Mouse (Mus musculus) embryo, embryonic 10.5 days (tissue): Measurements from ENCODE around the gene Cpeb3.
A peak's percentile ranks its signal among the peaks of the same experiment; 100 is the strongest.

ENCODE experiments used
- DNase-seq: peaks from one replicate; pipeline ENCODE4 v3.0.0-alpha.2; 2015; ENCODE audit warnings: low spot score

The Cpeb3 gene

DNA sequence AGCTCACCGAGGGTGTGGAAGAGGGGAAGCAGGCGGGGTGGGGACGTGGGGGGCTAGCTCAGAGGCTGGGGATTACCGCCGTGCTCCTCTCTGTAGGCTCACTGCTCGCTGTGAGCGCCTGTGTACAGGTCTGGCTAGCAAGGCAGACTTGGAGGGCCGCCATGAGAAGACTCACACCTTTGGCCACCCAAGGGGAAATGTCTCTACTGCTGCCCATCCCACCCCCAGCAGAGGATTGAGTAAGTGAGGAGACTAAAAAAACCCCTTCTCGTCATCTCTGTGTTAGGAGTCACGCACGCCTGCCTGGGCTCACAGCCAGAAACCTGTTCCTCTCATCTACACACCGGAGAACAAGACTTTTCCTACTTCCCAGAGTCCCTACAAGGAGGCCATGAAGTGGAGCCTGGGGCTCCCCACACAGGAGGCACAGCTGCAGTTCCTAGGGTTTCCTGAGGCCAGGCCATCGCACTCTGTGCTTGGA lies 182.5 kb downstream of the Cpeb3 start:
- DNase-seq, result no peak

DNA sequence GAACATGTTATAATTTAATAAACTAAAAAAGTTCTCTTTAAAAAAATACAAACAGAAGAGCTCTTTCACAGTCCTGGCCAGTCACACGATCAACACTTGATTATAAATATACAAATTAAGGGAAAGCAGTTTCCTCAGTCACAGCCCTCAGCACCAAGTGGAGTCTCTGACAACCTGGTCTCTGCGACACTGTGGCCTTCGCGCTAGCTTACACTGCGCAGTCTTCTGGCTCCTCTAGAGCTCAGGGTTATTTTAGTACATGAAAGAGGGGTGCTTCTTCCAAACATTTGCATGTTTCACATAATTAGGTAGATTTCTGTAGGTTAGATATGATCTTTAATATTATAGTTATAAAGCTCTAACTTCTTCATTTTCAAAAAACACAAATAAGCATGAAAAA lies 186.3 kb downstream of the Cpeb3 start:
- DNase-seq, result no peak

DNA sequence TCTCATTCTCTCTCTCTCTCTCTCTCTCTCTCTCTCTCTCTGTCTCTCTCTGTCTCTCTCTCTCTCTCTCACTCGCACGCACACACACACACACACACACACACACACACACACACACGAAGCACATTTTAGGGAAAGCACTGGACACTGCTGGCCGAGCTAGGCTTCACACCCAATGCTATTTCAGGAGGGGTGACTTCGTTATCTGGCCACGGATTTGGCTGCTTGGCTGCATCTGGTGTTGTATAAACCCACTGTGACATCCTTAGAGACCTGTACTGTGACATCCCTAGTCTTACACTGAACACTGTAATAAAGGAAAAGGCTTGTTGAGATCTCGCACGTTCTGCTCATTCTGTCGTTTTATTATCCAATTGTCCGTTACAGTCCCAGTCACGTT lies 187.4 kb downstream of the Cpeb3 start:
- DNase-seq, result no peak

DNA sequence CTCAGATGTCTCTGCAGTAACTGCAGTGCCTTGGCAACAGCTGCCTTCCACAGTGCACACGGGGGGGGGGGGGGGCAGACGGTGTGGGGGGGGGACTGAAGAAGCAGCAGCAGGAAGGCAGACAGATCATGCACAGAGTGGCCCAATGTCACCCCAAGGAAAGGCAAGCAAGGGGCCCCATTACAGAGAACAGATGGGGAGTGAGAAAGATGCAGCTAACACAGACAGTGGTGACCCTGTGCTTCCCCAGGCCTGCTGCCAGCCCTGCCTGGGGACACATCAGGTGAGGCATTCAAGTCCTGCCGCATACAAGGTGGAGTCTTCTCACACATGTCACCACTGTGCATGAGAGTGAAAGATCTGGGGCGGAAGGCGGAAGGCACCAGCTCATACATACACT lies 187.9 kb downstream of the Cpeb3 start:
- no peak for DNase-seq

DNA sequence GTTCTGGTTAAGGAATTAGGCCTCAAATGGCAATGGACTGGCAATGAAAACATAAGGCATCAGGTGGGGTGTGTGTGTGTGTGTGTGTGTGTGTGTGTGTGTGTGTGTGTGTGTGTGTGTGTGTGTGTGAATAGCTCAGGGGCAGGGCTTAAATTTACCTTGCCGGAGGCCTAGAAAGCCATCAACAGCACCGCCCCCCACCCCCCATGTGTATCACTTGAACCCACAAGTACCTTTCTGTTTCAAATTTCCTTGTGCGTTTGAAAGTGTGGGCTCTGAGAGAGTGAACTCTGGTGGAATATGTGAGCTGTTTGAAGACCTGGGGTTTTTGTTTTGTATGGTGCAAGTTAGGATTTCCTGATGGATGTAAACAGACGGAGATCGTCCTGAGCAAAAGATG lies 189.5 kb downstream of the Cpeb3 start:
- DNase-seq, result peak; percentile 37

DNA sequence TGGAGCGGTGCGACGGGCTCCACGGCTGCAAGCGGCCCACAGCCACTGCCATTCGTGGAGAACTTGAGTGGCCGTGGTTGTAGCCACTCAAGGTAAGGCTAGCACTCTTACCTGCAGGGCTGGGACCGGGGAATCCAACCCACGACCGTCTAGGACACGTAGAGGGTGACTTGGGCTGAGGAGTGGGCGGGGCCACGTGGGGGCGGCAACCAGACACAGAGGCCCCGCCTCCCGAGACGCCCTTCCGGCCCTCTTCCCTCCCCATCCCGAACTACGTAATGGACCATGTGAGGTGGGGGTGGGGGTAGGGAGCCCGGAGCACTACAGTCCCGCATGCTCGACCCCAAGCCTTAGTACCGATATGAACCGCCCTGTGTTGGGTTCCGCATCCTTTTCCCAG lies 190.0 kb downstream of the Cpeb3 start:
- DNase-seq, result peak; percentile 91

DNA sequence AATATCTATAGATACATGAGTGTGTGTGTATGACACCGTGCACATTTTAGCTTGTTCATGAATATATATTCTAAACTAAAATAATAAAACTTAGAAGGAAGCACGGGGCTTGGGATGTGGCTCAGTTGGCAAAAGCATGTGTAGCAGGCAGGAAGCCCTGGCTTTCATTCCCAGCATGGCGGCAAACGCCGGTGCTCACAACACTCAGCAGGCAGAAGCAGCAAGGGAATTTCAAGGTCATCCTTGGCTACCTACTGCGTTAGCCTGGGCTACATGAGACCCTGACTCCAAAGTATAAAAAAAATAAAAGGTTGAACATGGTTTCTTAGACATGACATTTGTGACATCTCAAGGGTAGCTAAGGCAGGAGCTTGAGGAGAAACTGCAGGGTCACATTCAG lies 191.5 kb downstream of the Cpeb3 start:
- no peak for DNase-seq

DNA sequence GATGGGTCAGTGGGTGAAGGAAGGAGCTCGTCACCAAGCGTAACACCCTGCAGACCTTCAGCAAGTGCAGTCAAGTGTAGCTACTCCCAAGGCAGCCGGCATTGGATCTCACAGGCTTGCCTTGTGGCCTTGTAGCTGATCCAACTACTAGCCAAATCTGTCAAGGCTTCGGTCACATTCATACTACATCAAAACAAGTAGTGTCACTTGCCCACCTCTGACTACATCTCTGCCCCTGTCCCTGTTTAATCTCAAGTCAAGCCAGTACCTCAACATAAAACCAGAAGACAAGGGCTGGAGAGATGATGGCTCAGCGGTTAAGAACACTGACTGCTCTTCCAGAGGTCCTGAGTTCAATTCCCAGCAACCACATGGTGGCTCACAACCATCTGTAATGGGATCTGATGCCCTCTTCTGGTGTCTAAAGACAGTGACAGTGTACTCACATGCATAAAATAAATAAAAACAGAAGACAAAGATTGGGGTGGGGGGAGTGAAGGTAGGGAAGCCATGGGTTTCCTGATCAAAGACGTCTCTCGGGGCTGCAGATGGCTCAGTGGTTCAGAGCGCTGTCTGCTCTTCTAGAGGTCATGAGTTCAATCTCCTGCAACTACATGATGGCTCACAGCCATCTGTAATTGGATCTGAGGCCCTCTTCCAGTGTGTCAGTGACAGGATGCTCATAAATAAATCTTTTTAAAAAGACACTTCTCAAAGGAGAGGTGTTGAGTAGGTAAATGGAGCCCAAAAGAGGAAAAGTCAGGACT lies 194.0 kb downstream of the Cpeb3 start:
- DNase-seq, result no peak

DNA sequence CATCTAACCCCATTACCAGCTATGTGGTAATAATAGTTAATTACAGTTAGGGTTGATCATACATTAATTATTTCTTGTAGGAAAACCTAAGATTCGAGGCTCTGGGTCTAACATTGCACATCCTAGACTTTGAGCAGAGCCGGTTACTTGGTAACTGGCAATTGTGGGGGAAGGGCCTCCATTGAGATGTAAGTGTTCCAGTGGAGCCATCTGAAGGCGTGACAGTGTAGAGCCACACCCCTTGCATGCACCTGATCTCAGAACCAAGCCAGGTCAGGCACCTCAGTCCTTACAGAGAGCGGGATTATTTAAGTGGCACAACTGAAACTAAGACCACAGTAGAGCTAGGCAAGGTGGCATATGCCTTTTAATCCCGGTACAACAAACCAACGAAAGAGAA lies 194.9 kb downstream of the Cpeb3 start:
- DNase-seq, result no peak

DNA sequence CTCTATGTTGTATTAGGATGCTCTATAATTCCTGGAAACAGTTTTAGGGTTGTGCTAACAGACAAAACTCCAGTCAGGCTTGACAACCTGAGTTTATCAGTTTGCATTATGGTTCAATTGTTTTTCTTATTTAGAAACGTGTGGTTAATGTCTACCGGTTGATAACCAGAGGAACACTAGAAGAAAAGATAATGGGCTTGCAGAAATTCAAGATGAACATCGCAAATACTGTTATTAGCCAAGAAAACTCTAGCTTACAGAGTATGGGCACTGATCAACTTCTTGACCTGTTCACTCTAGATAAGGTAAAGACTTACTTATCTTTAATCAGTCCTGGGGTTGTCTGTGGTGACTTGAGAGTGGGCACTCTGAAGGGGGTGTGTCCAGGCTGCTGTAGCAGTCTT lies 198.5 kb downstream of the Cpeb3 start:
- DNase-seq, result no peak

DNA sequence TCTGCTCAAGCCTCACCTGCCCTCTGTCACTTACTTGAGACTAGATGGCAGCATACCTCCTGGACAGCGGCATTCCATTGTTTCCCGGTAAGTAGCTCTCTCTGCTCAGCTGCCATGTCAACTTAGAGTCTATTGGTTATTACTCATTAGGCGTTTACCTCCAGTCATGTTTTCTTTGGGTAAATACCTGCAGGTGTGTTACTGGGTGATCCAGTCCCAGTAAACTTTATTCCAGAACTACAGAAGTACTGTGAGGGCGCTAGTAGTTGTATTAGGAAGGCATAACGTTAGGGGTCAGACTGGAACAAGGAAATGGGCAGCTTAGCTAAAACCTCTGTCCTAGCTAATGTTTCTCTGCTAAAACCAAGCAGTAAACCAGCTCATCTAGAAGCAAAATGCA lies 203.8 kb downstream of the Cpeb3 start:
- DNase-seq, result no peak
